Mouse (Mus musculus) stomach, postnatal 0 days (tissue): ENCODE data around the gene Pipox.

Source experiments
- CTCF ChIP-seq: IDR thresholded peaks from 2 replicates; pipeline ENCODE4 v1.5.1; 2016; ENCODE audit warnings: antibody characterized with exemption, low read depth, mild to moderate bottlenecking, moderate library complexity
- EP300 ChIP-seq: optimal IDR thresholded peaks from 2 replicates; pipeline ENCODE3; 2016; ENCODE audit warnings: antibody characterized with exemption

DNA sequence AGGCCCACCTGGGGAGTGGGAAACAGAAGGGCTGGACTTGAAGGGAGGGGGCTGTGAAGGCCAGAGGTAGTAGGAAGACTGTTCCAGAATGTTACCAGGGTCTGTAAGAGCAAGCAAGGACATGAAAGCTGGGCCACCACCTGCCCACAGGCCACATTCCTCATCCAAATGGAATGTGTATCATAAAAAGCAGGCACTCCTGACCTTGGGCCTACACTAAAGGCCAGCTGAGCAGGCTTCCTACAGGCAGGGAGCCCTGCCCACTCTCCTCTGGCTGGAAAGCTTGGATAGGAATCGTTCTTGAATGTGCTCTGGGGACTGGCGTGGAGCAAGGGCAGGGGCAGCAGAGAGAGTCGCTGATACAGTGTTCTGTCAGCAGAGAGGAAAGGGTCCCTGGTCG lies 57.1 kb downstream of the Pipox start:
- TF ChIP-seq CTCF (no peak), EP300 (no peak)
